Mouse (Mus musculus) intestine, embryonic 14.5 days (tissue): Measurements from ENCODE around the gene Aig1. TPM values are rescaled to one million over a fixed set of nuclear protein-coding genes. Genes with fewer than 3 reads are reported as not detected.

ENCODE experiments used
- ATAC-seq: fragments of 200-750 bp; cut with Nextera tagmentation; replicated peaks from 2 replicates; pipeline ENCODE4 v1.8.0; 2017; ENCODE audit warnings: low read depth, moderate number of reproducible peaks, moderate TSS enrichment, moderate library complexity; ENCODE audit not compliant: low FRiP score, low TSS enrichment
- DNase-seq: peaks from one replicate; pipeline ENCODE4 v3.0.0-alpha.2; 2018; ENCODE audit warnings: low spot score
- H3K27ac ChIP-seq: fragments of 300-500 bp; sonication (generic); 2 replicates; pipeline ENCODE4 v1.5.1; 2014; ENCODE audit warnings: low read depth, mild to moderate bottlenecking, control low read depth
- H3K27me3 ChIP-seq: fragments of 300-500 bp; sonication (generic); replicated peaks from 2 replicates; pipeline ENCODE4 v1.6.1; 2014; ENCODE audit warnings: low read length, control low read depth; ENCODE audit not compliant: control insufficient read depth, insufficient read depth
- H3K36me3 ChIP-seq: fragments of 300-500 bp; sonication (generic); 2 replicates; pipeline ENCODE4 v1.6.1; 2014; ENCODE audit warnings: low read length, control low read depth; ENCODE audit not compliant: control insufficient read depth, insufficient read depth
- H3K4me1 ChIP-seq: fragments of 300-500 bp; sonication (generic); replicated peaks from 2 replicates; pipeline ENCODE4 v1.6.1; 2014; ENCODE audit warnings: low read length, control low read depth, mixed read lengths; ENCODE audit not compliant: control insufficient read depth, insufficient read depth
- H3K4me2 ChIP-seq: fragments of 300-500 bp; sonication (generic); 2 replicates; pipeline ENCODE4 v1.6.1; 2014; ENCODE audit warnings: low read length
- H3K4me3 ChIP-seq: fragments of 300-500 bp; sonication (generic); 2 replicates; pipeline ENCODE4 v1.5.1; 2014; ENCODE audit warnings: low read depth, low read length, control low read depth, mixed read lengths
- H3K9ac ChIP-seq: fragments of 300-500 bp; sonication (generic); 2 replicates; pipeline ENCODE4 v1.6.1; 2014; ENCODE audit warnings: mild to moderate bottlenecking, low read length
- H3K9me3 ChIP-seq: fragments of 300-500 bp; sonication (generic); 2 replicates; pipeline ENCODE4 v1.6.1; 2016; ENCODE audit warnings: low read length, control low read depth; ENCODE audit not compliant: control insufficient read depth
- WGBS: fragments of 180-500 bp; shearing (Covaris S2); extraction: QIAGEN DNeasy Blood & Tissue Kit; methylation state at CpG from one replicate; pipeline ENCODE4 v1.1.7; 2014; 5-methylcytosine and 5-hydroxymethylcytosine counted together
- polyA plus RNA-seq: library from polyadenylated mRNA; unstranded; fragments of >200 nt; fragmentation: Nextera tagmentation; extraction: Ambion mirVana; gene quantifications from 2 replicates; pipeline ENCODE4 v1.2.1, GENCODE M21; 2014

Aig1 gene
- polyA plus RNA-seq, 1 experiment from 2014 or later: 69.6 TPM

DNA sequence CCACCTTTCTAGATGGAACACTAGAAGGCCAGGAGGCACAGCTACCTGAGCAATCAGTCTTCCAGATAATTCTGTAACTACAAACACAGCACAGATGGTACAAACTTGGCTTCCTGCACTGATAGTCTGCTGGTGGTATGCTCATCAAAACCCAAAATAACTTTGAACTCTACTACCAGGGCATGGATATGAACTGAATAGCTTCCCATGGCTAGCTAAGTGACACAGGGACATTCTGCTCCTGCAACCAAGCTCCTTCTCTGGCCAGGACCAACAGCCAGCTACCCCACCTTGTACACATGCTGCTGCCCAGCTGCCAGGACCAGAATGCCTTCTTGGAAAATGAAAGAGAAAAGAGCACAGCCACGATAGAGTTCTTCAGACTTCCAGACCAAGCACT is 60.5 kb downstream of the Aig1 start:
- no peaks in the 10 kb centered on the region for H3K27me3 ChIP-seq
- H3K9ac ChIP-seq: no peak overlapping the region
- 87% methylated on average over 1 of the region's 1 CpGs for WGBS
- no peak overlapping the region for H3K4me3 ChIP-seq
- DNase-seq: no peak
- H3K36me3 ChIP-seq: no peaks in the 10 kb centered on the region
- ATAC-seq: no peak
- H3K9me3 ChIP-seq: no peaks in the 10 kb centered on the region
- no peak overlapping the region for H3K27ac ChIP-seq
- no peak overlapping the region for H3K4me2 ChIP-seq
- H3K4me1 ChIP-seq: no peaks in the 10 kb centered on the region

DNA sequence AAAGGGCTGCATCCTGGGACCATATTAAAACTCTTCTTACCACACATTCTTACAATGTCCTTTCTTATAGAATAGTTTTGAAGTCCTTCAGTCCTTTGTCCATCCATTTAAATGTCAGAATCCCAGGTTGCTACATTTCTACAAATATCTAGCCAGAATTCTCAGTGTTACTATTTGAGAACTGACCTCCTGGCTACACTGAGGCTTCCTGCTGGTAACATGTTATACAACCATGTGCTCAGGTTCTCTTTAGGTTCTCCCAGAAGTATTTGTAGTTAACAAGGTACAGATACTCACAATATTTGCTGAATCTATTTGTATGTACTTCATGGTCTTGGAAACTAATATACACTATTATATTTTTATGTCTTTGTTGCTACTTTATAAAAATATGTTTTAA is 62.0 kb downstream of the Aig1 start:
- H3K36me3 ChIP-seq: no peaks in the 10 kb centered on the region
- ATAC-seq (no peak), DNase-seq (no peak)
- no peaks in the 10 kb centered on the region for H3K9me3 ChIP-seq
- H3K4me2 ChIP-seq: no peak overlapping the region
- H3K27me3 ChIP-seq: no peaks in the 10 kb centered on the region
- no peak overlapping the region for H3K9ac ChIP-seq
- H3K4me3 ChIP-seq: no peak overlapping the region
- no peak overlapping the region for H3K27ac ChIP-seq
- H3K4me1 ChIP-seq: no peaks in the 10 kb centered on the region

DNA sequence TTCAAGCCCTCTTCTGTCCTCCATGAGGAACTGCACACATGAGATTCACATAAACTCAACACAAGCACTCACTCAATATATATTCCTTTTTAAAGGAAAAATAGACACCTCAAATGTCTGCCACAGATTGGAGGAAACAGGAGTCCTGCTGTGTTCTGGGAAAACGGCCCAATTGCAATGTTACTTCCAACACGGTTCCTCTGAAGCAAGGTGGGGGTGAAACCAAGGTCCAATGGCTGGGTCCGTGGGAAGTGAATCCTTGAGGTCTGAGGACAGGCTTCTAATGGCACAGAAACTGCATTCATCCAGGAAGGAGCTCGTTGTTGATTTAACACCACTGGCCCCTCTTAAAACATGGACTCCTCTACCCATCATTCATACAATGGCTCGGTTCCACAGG is 67.5 kb downstream of the Aig1 start:
- H3K27me3 ChIP-seq: no peaks in the 10 kb centered on the region
- no peak overlapping the region for H3K27ac ChIP-seq
- no peak overlapping the region for H3K4me2 ChIP-seq
- H3K36me3 ChIP-seq: peaks cover 6% of the 10 kb centered on the region; the same call in 1 of the 2 replicates
- no peak overlapping the region for H3K4me3 ChIP-seq
- WGBS: 93% methylated on average over 5 of the region's 5 CpGs
- DNase-seq: no peak
- ATAC-seq: no peak
- no peak overlapping the region for H3K9ac ChIP-seq
- H3K4me1 ChIP-seq: no peaks in the 10 kb centered on the region
- H3K9me3 ChIP-seq: no peaks in the 10 kb centered on the region

DNA sequence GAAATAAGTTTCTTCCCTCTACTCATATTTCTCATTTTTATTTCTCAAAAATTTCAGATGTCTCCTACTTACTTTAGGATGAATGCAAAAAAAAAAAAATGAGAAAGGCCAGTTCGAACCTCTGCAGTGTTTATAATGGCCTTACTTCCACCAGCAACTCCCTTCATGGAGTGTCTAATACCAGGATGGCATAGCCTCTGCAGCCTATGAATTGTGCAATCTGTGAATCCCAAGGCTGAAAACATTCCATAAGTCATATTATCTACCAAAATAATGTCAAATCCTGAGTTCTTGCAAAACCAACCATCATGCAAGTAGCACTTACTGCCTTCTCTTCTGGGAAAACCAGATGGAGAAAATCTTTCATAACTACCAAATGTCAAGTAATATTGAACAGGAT is 75.3 kb downstream of the Aig1 start:
- WGBS: 72% methylated on average over 1 of the region's 1 CpGs
- H3K9ac ChIP-seq: no peak overlapping the region
- H3K9me3 ChIP-seq: no peaks in the 10 kb centered on the region
- ATAC-seq: no peak
- no peak overlapping the region for H3K4me2 ChIP-seq
- no peak for DNase-seq
- no peak overlapping the region for H3K27ac ChIP-seq
- no peak overlapping the region for H3K4me3 ChIP-seq
- H3K36me3 ChIP-seq: peaks cover 2% of the 10 kb centered on the region; the same call in 1 of the 2 replicates
- H3K4me1 ChIP-seq: no peaks in the 10 kb centered on the region
- no peaks in the 10 kb centered on the region for H3K27me3 ChIP-seq

DNA sequence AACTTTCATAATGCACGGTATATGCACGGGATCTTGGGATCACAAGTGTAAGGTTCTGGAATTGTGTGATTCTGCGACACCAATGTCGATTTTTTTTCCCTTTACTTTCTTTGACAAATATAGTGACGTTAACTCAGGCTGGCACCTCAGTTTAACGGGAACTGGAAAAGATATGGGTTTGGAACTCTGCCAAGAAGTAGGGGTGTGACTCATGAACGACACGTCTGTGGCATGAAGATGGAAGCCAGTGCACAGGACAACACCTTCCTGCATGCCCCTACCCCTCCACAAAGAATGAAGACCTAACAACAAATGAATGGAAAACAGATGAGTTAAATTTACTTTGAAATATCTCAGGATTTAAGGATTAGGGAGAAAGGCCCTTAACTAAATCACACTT is 76.0 kb downstream of the Aig1 start:
- Histone ChIP-seq H3K4me3 (no peak overlapping the region), H3K36me3 (no peaks in the 10 kb centered on the region), H3K9me3 (no peaks in the 10 kb centered on the region), H3K4me2 (no peak overlapping the region), H3K27me3 (no peaks in the 10 kb centered on the region), H3K9ac (no peak overlapping the region), H3K4me1 (no peaks in the 10 kb centered on the region), H3K27ac (no peak overlapping the region)
- ATAC-seq: no peak
- no peak for DNase-seq
- WGBS: 76% methylated on average over 8 of the region's 8 CpGs

DNA sequence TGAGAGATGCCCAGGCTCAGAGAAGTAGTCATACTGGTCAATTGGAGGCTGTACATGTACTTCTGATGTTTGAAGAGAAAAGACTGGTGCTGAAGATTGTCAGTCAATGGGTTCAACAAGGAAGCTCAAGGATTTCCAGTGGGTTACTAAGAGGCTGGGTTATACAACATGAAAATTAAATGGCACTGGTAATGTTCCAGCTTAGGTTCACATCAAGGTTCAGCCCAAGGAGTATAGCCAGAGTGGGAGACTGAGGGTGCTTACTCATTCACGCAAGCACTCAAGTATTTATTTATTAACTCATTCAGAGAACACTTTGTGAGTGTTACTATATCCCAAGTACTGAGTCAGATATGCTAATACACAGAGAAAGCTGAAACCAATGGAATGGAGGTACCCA is 79.2 kb downstream of the Aig1 start:
- DNase-seq: no peak
- H3K9ac ChIP-seq: no peak overlapping the region
- H3K4me3 ChIP-seq: no peak overlapping the region
- H3K27ac ChIP-seq: no peak overlapping the region
- no peaks in the 10 kb centered on the region for H3K36me3 ChIP-seq
- H3K4me2 ChIP-seq: no peak overlapping the region
- 89% methylated on average over 1 of the region's 1 CpGs for WGBS
- no peak for ATAC-seq
- no peaks in the 10 kb centered on the region for H3K27me3 ChIP-seq
- no peaks in the 10 kb centered on the region for H3K9me3 ChIP-seq
- H3K4me1 ChIP-seq: no peaks in the 10 kb centered on the region

DNA sequence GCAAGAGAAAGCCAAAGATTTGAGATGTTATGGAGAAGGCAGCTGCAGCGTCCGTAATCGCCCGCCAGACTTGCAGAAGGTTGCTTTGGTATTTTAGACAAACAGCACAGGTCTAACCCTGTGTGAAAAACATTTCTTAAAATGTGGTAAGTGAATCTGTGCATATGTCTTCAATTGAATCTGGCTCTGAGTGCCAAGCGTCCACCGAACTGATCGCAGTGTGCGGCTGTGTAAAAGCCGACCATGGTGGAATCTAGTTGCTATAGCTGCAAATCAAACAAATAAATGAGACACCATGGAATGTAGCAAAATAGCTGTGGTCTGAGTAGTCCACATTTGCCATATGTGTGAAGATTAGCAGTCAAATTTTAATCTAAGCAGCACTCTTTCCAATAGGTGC is 80.7 kb downstream of the Aig1 start:
- no peak overlapping the region for H3K27ac ChIP-seq
- H3K27me3 ChIP-seq: no peaks in the 10 kb centered on the region
- H3K4me2 ChIP-seq: no peak overlapping the region
- ATAC-seq (no peak), DNase-seq (no peak)
- WGBS: 92% methylated on average over 9 of the region's 9 CpGs
- H3K4me1 ChIP-seq: no peaks in the 10 kb centered on the region
- H3K4me3 ChIP-seq: no peak overlapping the region
- no peaks in the 10 kb centered on the region for H3K9me3 ChIP-seq
- no peak overlapping the region for H3K9ac ChIP-seq
- H3K36me3 ChIP-seq: no peaks in the 10 kb centered on the region

DNA sequence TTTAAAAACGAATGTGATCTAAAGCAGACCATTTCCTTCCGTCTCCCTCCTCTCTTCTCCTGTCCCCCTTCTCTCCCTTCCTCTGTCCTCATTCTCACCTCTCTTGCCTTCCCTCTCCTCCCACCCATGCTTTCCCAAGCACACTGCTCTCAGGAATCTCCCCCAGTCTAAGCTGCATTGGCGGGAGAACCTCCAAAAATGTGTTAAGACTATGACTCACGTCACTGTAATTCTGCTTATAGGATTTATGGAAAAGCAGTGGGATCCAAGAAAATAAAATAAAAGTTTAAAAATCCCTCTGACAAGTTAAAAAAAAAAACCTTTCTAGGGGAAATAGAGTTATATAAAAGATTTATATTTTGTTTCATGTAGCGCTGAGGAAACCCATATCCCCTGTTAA is 86.0 kb downstream of the Aig1 start:
- no peaks in the 10 kb centered on the region for H3K4me1 ChIP-seq
- no peak overlapping the region for H3K4me2 ChIP-seq
- 54% methylated on average over 5 of the region's 5 CpGs for WGBS
- no peaks in the 10 kb centered on the region for H3K36me3 ChIP-seq
- no peak overlapping the region for H3K27ac ChIP-seq
- no peaks in the 10 kb centered on the region for H3K27me3 ChIP-seq
- no peak overlapping the region for H3K9ac ChIP-seq
- H3K9me3 ChIP-seq: no peaks in the 10 kb centered on the region
- no peak overlapping the region for H3K4me3 ChIP-seq
- no peak for DNase-seq
- ATAC-seq: 0 out of 2 replicates have a peak, but pooled peaks have one; percentile 47

DNA sequence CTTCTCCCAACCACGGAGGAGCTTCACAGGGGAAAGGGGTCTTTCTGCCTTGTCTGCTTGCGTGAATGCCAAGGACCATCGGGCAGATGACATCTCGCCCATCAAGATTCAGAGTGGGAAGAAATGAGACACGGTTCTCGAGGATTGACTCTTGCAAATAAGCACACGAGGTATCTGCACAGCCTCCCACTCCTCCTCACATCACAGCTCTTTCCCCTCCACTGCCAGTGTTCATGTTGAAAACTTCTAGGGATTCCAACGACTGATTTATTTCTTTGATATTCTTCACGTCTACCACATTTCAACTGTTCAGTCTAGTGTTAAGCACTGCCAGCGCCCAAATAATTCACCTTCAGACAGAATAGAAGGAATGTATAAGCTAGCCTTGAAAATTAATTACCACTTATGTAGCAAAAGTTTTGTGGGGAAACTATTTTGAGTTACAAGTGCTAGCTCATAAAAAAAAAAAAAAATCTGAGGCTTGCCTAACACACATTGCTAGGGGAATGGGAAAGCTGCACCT is 86.5 kb downstream of the Aig1 start:
- H3K27me3 ChIP-seq: no peaks in the 10 kb centered on the region
- WGBS: 69% methylated on average over 10 of the region's 10 CpGs
- no peak overlapping the region for H3K27ac ChIP-seq
- H3K4me2 ChIP-seq: no peak overlapping the region
- no peaks in the 10 kb centered on the region for H3K4me1 ChIP-seq
- H3K4me3 ChIP-seq: no peak overlapping the region
- no peaks in the 10 kb centered on the region for H3K9me3 ChIP-seq
- no peak overlapping the region for H3K9ac ChIP-seq
- no peaks in the 10 kb centered on the region for H3K36me3 ChIP-seq
- ATAC-seq (peak; percentile 58; the same call in 1 of the 2 replicates), DNase-seq (no peak)
